Mouse (Mus musculus): ENCODE measurements around the gene U2af1l4. TPM values are rescaled to one million over a fixed set of nuclear protein-coding genes. Genes with fewer than 3 reads are reported as not detected.

U2af1l4 gene
- 90.0 and 97.8 TPM in 2 replicates for polyA plus RNA-seq (2015; fragmentation: Nextera tagmentation; extraction: Ambion mirVana)

DNA sequence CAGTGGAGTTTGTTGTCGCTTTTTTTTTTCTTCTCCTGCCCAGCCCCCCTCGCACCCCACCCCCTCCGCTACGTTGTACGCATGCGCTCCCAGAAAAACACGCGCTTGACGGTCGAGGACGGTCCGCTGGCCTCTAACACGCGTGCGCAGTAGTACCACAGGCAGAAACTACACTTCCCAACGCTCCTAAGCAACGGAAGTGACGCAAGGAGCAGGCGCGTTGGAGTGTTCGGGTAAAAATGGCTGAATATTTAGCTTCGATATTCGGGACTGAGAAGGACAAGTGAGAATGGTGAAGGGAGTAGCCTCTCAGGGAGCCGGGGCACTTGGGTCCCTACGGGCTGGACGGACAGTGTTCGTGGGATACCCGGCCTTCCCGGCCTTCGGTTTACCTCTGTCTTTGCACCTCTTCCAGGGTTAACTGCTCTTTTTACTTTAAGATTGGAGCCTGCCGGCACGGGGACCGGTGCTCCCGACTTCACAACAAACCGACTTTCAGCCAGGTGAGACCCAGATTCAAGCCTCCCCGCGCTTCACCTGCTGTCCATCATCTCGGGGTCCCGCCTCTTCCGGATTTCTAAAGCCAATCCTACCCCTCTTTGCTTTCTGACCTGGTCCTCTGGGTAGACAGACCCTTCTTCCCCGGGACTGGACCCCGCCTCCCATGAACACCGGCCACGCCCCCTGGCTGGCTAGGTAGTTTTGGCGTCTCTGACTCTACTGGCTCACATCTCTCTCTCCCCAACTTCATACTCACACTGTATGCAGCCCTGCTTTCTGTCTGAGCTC lies at the start of gene U2af1l4, which contains the start of the genes Gm49396 and Psenen:
Gene U2af1l4 (plus strand): TSS at position 185 of the 789 bp plus-strand sequence.
Gene Gm49396 (plus strand): TSS at position 228 of the 789 bp plus-strand sequence.
Gene Psenen (minus strand): TSS at position 511 of the 789 bp plus-strand sequence.
- Histone ChIP-seq H3K9ac (peak within 1 kb of the TSS; percentile 93), H3K27me3 (no peaks in the 10 kb centered on the region), H3K4me1 (replicated peaks) (peaks cover 31% of the 10 kb centered on the region), H3K9me3 (replicated peaks) (no peaks in the 10 kb centered on the region), H3K4me2 (peak within 1 kb of the TSS; percentile 67), H3K27ac (peak within 1 kb of the TSS; percentile 99), H3K4me3 (peak within 1 kb of the TSS; percentile 95), H3K36me3 (peaks cover 27% of the 10 kb centered on the region)
- ATAC-seq (replicated peaks; ENCODE audit: insufficient number of reproducible peaks, insufficient read depth, low FRiP score, low read depth), result peak; percentile 89
- WGBS, result under 1% methylated on average over 45 of the region's 45 CpGs

DNA sequence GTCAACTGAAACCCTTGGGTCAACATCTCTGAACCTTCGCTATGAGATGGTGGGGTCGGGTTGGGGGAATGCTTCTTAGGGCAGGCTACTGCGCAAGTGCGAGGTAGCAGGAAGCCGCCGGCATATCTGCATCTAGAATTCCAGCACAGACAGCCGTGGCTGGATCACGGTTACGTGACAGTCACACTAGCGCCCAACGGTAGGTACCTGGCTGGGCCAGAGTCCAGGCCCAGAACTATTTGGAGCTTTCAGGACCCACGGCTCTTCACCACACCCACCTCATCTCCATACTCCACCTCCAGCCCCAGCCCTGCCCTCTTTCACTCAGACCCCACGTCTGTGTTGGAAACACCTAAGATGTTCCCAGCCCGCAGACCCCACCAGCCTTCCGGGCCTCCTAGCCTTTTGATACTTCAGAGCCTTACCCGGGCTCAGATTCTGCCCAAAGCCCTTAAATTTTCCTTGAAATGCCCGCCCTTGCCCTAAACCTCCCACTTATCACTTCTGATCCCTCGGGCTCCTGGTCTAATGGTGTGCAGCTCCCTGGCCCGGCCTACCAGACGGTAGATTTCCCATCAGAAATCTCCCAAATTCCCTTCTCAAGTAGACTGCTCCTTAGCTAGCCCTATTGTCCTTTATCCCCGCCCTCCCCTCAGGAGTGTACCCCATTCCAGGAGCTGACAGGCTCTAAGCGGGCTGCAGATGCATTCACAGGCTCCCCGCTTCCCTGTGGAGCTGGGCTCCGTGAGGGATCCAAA lies 47.9 kb upstream of the U2af1l4 start:
- Histone ChIP-seq H3K9ac (no peak overlapping the region), H3K27ac (no peak overlapping the region), H3K27me3 (peaks cover 6% of the 10 kb centered on the region; the same call in 1 of the 2 replicates), H3K4me2 (no peak overlapping the region), H3K4me1 (replicated peaks) (no peaks in the 10 kb centered on the region), H3K4me3 (no peak overlapping the region), H3K36me3 (no peaks in the 10 kb centered on the region), H3K9me3 (replicated peaks) (no peaks in the 10 kb centered on the region)
- 49% methylated on average over 24 of the region's 24 CpGs for WGBS
- no peak for ATAC-seq (replicated peaks; ENCODE audit: insufficient number of reproducible peaks, insufficient read depth, low FRiP score, low read depth)

DNA sequence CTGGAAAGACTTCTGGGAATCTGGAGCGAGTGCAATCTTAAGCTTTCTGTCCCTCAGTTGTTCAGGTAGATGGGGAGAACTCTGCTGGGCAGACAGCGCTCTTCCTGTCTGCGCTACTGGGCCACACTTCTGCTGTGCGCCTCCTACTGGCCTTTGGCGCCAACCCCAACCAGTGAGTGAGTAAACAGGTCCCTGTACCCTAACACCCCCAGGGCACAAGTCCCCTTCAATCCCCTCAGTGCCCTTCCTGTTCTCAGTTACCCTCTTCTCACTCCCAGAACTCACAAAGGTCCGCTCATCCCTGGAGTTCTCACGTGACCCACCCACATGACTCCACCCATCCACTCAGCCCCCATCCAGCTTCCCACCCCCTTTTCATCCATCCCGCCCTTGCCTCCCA lies 44.8 kb upstream of the U2af1l4 start:
- no peaks in the 10 kb centered on the region for H3K4me1 ChIP-seq (replicated peaks)
- WGBS, result 34% methylated on average over 8 of the region's 8 CpGs
- H3K4me3 ChIP-seq, result no peak overlapping the region
- no peak overlapping the region for H3K9ac ChIP-seq
- ATAC-seq (replicated peaks; ENCODE audit: insufficient number of reproducible peaks, insufficient read depth, low FRiP score, low read depth), result no peak
- peaks cover 4% of the 10 kb centered on the region; the same call in 1 of the 2 replicates for H3K36me3 ChIP-seq
- no peak overlapping the region for H3K4me2 ChIP-seq
- peaks cover 6% of the 10 kb centered on the region; the same call in 1 of the 2 replicates for H3K27me3 ChIP-seq
- H3K9me3 ChIP-seq (replicated peaks), result no peaks in the 10 kb centered on the region
- H3K27ac ChIP-seq, result no peak overlapping the region

DNA sequence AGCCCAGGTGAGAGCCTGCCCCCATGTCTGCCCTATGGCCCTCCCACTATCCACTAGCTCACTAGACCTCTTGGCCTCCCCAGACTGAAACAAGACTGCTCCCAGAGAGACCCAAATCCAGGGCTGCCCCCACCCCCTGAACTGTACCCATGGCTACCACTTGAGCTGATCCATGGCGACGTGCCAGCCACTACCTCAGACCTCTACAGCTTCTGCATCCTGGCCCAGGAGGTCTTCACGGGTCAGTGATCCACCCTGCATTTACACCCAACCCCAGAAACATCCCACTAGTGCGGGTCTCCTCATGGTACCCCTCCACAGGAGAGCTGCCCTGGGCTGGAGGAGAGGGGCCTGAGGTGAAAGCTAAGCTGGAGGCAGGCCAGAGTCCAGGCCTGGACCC lies 42.7 kb upstream of the U2af1l4 start:
- H3K27ac ChIP-seq, result no peak overlapping the region
- no peaks in the 10 kb centered on the region for H3K4me1 ChIP-seq (replicated peaks)
- H3K27me3 ChIP-seq, result peaks cover 4% of the 10 kb centered on the region; the same call in 1 of the 2 replicates
- H3K9me3 ChIP-seq (replicated peaks), result no peaks in the 10 kb centered on the region
- H3K9ac ChIP-seq, result no peak overlapping the region
- H3K36me3 ChIP-seq, result peaks cover 12% of the 10 kb centered on the region; the same call in 1 of the 2 replicates
- no peak overlapping the region for H3K4me2 ChIP-seq
- ATAC-seq (replicated peaks; ENCODE audit: insufficient number of reproducible peaks, insufficient read depth, low FRiP score, low read depth), result no peak
- no peak overlapping the region for H3K4me3 ChIP-seq
- 77% methylated on average over 4 of the region's 4 CpGs for WGBS

DNA sequence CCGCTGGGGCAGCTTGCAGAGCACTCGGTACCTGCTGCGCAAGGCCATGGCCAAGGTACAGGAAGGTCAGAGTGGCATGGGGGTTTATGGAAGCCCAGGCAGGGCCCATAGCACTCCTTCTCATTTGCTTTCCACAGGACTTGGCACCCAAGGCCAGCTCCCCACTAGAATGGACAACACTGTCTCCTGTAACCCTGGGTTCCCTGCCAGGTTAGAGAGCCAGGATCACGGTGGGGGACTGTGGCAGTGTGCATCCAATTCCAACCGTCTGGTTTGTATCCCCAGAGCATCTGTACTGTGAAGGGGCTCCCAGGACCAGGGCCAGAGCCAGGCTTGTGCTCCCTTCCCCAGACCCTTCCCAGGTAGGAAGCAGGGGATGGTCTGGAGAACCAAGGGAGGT lies 42.2 kb upstream of the U2af1l4 start:
- no peak overlapping the region for H3K4me2 ChIP-seq
- no peak overlapping the region for H3K27ac ChIP-seq
- H3K9me3 ChIP-seq (replicated peaks), result no peaks in the 10 kb centered on the region
- H3K27me3 ChIP-seq, result no peaks in the 10 kb centered on the region
- peaks cover 12% of the 10 kb centered on the region; the same call in 1 of the 2 replicates for H3K36me3 ChIP-seq
- H3K4me3 ChIP-seq, result no peak overlapping the region
- H3K9ac ChIP-seq, result no peak overlapping the region
- no peaks in the 10 kb centered on the region for H3K4me1 ChIP-seq (replicated peaks)
- ATAC-seq (replicated peaks; ENCODE audit: insufficient number of reproducible peaks, insufficient read depth, low FRiP score, low read depth), result no peak
- 75% methylated on average over 5 of the region's 5 CpGs for WGBS

DNA sequence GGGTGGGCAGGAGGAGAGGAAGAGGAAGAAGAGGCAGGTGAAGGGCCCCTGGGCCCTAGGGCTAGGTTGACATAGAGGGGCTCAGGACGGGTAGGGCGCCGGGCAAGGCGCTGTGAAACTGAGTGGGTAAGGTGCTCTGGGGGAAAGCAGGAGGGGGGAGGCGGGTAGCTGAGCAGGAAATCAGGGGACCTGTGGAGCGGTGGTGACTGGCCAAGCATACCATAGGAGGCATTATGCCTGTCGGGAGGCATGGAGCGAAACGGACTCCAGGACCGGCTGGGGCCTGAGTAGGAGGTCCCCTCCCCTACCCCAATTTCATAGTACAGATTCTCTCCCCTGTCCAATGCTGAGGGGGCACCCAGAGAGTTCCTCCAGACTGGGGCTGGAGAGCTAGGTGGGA lies 40.2 kb upstream of the U2af1l4 start:
- Histone ChIP-seq H3K4me3 (no peak overlapping the region), H3K27me3 (no peaks in the 10 kb centered on the region), H3K4me1 (replicated peaks) (peaks cover 2% of the 10 kb centered on the region; the same call in 1 of the 2 replicates), H3K36me3 (peaks cover 22% of the 10 kb centered on the region), H3K9ac (no peak overlapping the region), H3K27ac (no peak overlapping the region), H3K9me3 (replicated peaks) (no peaks in the 10 kb centered on the region), H3K4me2 (no peak overlapping the region)
- no peak for ATAC-seq (replicated peaks; ENCODE audit: insufficient number of reproducible peaks, insufficient read depth, low FRiP score, low read depth)
- WGBS, result 85% methylated on average over 10 of the region's 10 CpGs

DNA sequence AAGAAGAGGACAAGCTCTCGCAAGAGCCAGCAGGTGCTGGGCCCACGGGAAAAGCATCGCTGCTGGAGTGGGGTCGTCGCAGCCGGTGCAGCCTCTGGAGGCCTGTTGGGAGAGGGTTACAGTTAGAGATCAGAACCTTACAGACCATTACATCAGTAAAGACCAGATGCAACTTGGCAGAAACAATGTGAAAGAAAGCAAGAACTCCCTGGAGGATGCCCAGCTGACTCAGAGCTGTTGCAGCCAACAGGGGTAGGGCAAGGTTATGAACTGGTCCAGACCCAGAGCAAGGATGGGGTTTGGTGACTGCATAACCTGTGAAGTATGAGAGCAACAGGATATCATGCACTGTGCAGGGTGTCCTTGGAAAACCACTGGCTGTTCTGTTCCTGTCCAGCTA lies 38.6 kb upstream of the U2af1l4 start:
- 78% methylated on average over 6 of the region's 6 CpGs for WGBS
- peaks cover 38% of the 10 kb centered on the region for H3K36me3 ChIP-seq

DNA sequence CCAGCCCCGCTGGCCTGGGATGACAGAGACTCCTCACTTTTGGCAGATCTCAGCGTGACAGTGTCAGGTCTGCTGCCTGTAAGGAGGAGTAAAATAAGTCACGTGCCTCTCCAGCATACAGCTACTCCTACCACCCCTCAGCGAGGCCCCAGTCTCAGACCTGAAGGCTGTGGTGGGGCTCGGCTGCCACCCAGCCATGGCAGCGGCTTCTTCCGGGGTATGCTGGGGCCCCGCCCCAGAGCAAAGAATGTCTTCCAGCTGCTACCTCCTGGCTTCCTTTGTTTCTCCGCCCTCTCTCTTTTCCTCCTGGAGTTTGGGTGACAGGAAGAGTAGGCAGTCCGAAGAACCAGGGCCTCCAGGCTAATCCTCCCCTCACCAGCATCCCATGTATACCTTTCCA lies 37.1 kb upstream of the U2af1l4 start:
- peaks cover 2% of the 10 kb centered on the region; the same call in 1 of the 2 replicates for H3K4me1 ChIP-seq (replicated peaks)
- no peak overlapping the region for H3K4me3 ChIP-seq
- H3K36me3 ChIP-seq, result peaks cover 51% of the 10 kb centered on the region
- H3K27me3 ChIP-seq, result no peaks in the 10 kb centered on the region
- no peak for ATAC-seq (replicated peaks; ENCODE audit: insufficient number of reproducible peaks, insufficient read depth, low FRiP score, low read depth)
- no peak overlapping the region; the same call in 1 of the 2 replicates for H3K4me2 ChIP-seq
- WGBS, result 44% methylated on average over 10 of the region's 10 CpGs
- no peak overlapping the region for H3K27ac ChIP-seq
- H3K9me3 ChIP-seq (replicated peaks), result no peaks in the 10 kb centered on the region
- no peak overlapping the region for H3K9ac ChIP-seq

More for the DNA sequence above, 38.6 kb upstream of the U2af1l4 start:
- no peaks in the 10 kb centered on the region for H3K9me3 ChIP-seq (replicated peaks)
- no peaks in the 10 kb centered on the region for H3K27me3 ChIP-seq
- no peak for ATAC-seq (replicated peaks; ENCODE audit: insufficient number of reproducible peaks, insufficient read depth, low FRiP score, low read depth)
- no peak overlapping the region for H3K27ac ChIP-seq
- peaks cover 2% of the 10 kb centered on the region; the same call in 1 of the 2 replicates for H3K4me1 ChIP-seq (replicated peaks)
- H3K4me3 ChIP-seq, result no peak overlapping the region
- H3K4me2 ChIP-seq, result no peak overlapping the region
- H3K9ac ChIP-seq, result no peak overlapping the region

DNA sequence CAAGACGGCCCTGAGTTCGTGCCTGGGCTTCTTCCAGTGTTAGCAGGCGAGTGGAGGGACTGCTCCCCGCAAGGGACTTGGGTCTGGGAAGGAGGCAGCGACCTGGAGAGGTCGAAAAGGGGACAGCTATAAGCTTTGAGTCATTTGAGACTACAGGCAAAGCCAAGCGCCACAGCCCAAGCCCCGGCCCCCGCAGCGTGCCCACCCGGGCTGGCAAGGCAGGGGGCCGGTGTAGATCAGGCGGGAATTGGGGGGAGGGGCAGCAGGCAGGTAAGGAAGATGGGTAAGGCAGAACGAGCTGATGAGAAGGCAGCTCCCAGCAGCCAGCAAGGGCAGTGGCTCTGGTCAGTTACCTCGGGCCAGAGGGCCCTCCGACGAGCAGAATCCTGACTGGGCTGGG lies 36.7 kb upstream of the U2af1l4 start:
- peaks cover 2% of the 10 kb centered on the region; the same call in 1 of the 2 replicates for H3K4me1 ChIP-seq (replicated peaks)
- no peak overlapping the region; the same call in 1 of the 2 replicates for H3K4me2 ChIP-seq
- no peak overlapping the region for H3K9ac ChIP-seq
- no peak overlapping the region for H3K4me3 ChIP-seq
- ATAC-seq (replicated peaks; ENCODE audit: insufficient number of reproducible peaks, insufficient read depth, low FRiP score, low read depth), result no peak
- no peaks in the 10 kb centered on the region for H3K27me3 ChIP-seq
- no peaks in the 10 kb centered on the region for H3K9me3 ChIP-seq (replicated peaks)
- no peak overlapping the region for H3K27ac ChIP-seq
- H3K36me3 ChIP-seq, result peaks cover 55% of the 10 kb centered on the region
- 36% methylated on average over 17 of the region's 17 CpGs for WGBS

DNA sequence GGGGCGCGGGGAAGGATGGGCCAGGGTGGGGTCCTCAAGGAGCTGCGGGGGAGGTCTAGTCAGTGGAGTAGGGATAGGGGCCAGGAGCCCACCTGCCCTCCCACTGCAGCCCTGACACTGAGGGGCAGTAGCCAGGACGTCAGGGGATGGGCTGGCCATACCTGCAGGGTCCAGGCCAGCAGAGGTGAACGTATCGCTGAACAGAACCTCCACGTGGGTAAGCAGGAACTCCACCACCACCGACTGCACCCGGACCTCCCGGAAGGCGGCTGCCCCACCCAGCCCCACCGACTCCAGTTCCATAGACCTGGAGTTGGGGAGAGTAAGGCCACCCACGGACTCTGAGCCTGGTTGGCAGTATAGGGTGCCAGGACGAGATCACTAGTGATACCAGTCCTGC lies 36.1 kb upstream of the U2af1l4 start:
- Histone ChIP-seq H3K9ac (no peak overlapping the region), H3K36me3 (peaks cover 60% of the 10 kb centered on the region), H3K4me2 (no peak overlapping the region), H3K4me3 (no peak overlapping the region), H3K9me3 (replicated peaks) (no peaks in the 10 kb centered on the region), H3K27me3 (no peaks in the 10 kb centered on the region), H3K27ac (no peak overlapping the region), H3K4me1 (replicated peaks) (peaks cover 8% of the 10 kb centered on the region)
- WGBS, result 82% methylated on average over 14 of the region's 14 CpGs
- no peak for ATAC-seq (replicated peaks; ENCODE audit: insufficient number of reproducible peaks, insufficient read depth, low FRiP score, low read depth)

DNA sequence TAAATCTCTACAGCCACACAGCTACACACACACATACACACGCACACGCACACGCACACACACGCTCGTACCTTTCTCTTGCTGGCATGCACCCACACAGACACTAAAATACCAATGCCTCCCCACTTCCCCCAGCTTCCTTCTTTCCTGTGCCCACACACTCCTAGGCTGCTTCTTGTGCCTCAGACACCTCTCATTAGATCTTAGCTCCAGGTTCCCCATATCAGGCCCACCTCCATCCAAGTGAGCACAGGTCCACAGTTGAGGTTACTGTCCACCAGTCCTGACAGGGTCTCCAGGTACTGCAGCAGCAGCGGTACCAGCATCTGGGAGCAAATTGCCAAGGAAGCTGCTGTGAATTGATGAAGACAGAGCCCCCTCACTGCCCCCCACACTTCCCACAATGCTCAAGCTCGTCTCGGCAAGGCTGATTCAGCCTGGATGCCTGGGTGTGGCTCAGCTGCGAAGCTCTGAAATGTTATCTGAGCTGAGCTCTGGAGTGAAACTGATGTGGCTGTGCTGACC lies 31.7 kb upstream of the U2af1l4 start:
- 71% methylated on average over 9 of the region's 9 CpGs for WGBS
- H3K9me3 ChIP-seq (replicated peaks), result no peaks in the 10 kb centered on the region
- H3K4me1 ChIP-seq (replicated peaks), result peaks cover 36% of the 10 kb centered on the region
- H3K4me3 ChIP-seq, result no peak overlapping the region
- no peak overlapping the region for H3K9ac ChIP-seq
- peaks cover 51% of the 10 kb centered on the region for H3K36me3 ChIP-seq
- ATAC-seq (replicated peaks; ENCODE audit: insufficient number of reproducible peaks, insufficient read depth, low FRiP score, low read depth), result no peak
- no peak overlapping the region for H3K27ac ChIP-seq
- 0 out of 2 replicates have a peak, but pooled peaks cover 5% of the 10 kb centered on the region for H3K27me3 ChIP-seq
- H3K4me2 ChIP-seq, result no peak overlapping the region

All from heart, embryonic 15.5 days (tissue).